8 mouse cellular contexts compared by ENCODE assay signal in genomic region chr12:8301841-8302431, GRCm38 (mm10). TPM values are rescaled to one million over a fixed set of nuclear protein-coding genes. Genes with fewer than 3 reads are reported as not detected.
DNase-seq lines count a peak whose midpoint lies in the region; ATAC-seq lines count a peak whose summit lies in the region.

Gene Gdf7 (minus strand): TSS chr12:8301954.

- DNase-seq in kidney, postnatal 10 days: peak; percentile 52
- no peak for DNase-seq in kidney, adult 11 months
- DNase-seq in embryonic facial prominence, embryonic 11.5 days (ENCODE audit: low spot score): peak; percentile 52
- no peak for DNase-seq in right cerebral cortex, postnatal 14 days
- no peak for DNase-seq in cerebellum, adult 11 months
- no peak for DNase-seq in testis, postnatal 10 days (ENCODE audit: low spot score)

- H3K4me1 ChIP-seq in embryonic facial prominence, embryonic 11.5 days (ENCODE audit: control insufficient read depth, insufficient read depth, low read length): peaks cover 7% of the 10 kb centered on the region
- H3K4me1 ChIP-seq in intestine, embryonic 16.5 days (ENCODE audit: control insufficient read depth, insufficient read depth, low read length): peaks cover 21% of the 10 kb centered on the region
- peaks cover 39% of the 10 kb centered on the region for H3K4me1 ChIP-seq in neural tube, embryonic 13.5 days (replicated peaks)

- H3K9ac ChIP-seq in embryonic facial prominence, embryonic 11.5 days (replicated peaks; ENCODE audit: low read length): peak within 1 kb of the TSS; percentile 50
- peak within 1 kb of the TSS; percentile 8 for H3K9ac ChIP-seq in intestine, embryonic 16.5 days (ENCODE audit: low read depth, low read length)
- peak within 1 kb of the TSS; percentile 59 for H3K9ac ChIP-seq in neural tube, embryonic 13.5 days

- peak within 1 kb of the TSS; percentile 85 for H3K4me2 ChIP-seq in embryonic facial prominence, embryonic 11.5 days (ENCODE audit: low read depth, low read length)
- peak within 1 kb of the TSS; percentile 90 for H3K4me2 ChIP-seq in intestine, embryonic 16.5 days (ENCODE audit: low read depth, low read length)
- H3K4me2 ChIP-seq in neural tube, embryonic 13.5 days: peak within 1 kb of the TSS; percentile 69

- peaks cover 80% of the 10 kb centered on the region for H3K27me3 ChIP-seq in embryonic facial prominence, embryonic 11.5 days (ENCODE audit: control insufficient read depth, insufficient read depth, low read length)
- H3K27me3 ChIP-seq in intestine, embryonic 16.5 days (replicated peaks; ENCODE audit: control insufficient read depth, insufficient read depth, low read length): peaks cover 84% of the 10 kb centered on the region
- H3K27me3 ChIP-seq in neural tube, embryonic 13.5 days: peaks cover 94% of the 10 kb centered on the region

- no peak within 1 kb of the TSS for H3K27ac ChIP-seq in embryonic facial prominence, embryonic 11.5 days (replicated peaks; ENCODE audit: low read depth, low read length)
- H3K27ac ChIP-seq in intestine, embryonic 16.5 days (ENCODE audit: low read length): no peak within 1 kb of the TSS
- no peak within 1 kb of the TSS for H3K27ac ChIP-seq in neural tube, embryonic 13.5 days (replicated peaks)

- peak; percentile 39; the same call in 1 of the 2 replicates for ATAC-seq in embryonic facial prominence, embryonic 11.5 days (replicated peaks; ENCODE audit: insufficient number of reproducible peaks, low FRiP score, low TSS enrichment, low read depth)
- peak; percentile 18 for ATAC-seq in intestine, embryonic 16.5 days
- ATAC-seq in neural tube, embryonic 13.5 days (ENCODE audit: low read depth): peak; percentile 37

- peak within 1 kb of the TSS; percentile 47 for H3K4me3 ChIP-seq in embryonic facial prominence, embryonic 11.5 days (ENCODE audit: low read depth, low read length)
- H3K4me3 ChIP-seq in intestine, embryonic 16.5 days (ENCODE audit: low read length): peak within 1 kb of the TSS; percentile 49
- H3K4me3 ChIP-seq in neural tube, embryonic 13.5 days: peak within 1 kb of the TSS; percentile 43

- no peaks in the 10 kb centered on the region for H3K36me3 ChIP-seq in embryonic facial prominence, embryonic 11.5 days (replicated peaks; ENCODE audit: control insufficient read depth, insufficient read depth, low read depth, low read length)
- no peaks in the 10 kb centered on the region for H3K36me3 ChIP-seq in intestine, embryonic 16.5 days (ENCODE audit: control insufficient read depth, insufficient read depth, low read length)
- no peaks in the 10 kb centered on the region for H3K36me3 ChIP-seq in neural tube, embryonic 13.5 days

- no peaks in the 10 kb centered on the region for H3K9me3 ChIP-seq in embryonic facial prominence, embryonic 11.5 days (replicated peaks; ENCODE audit: control insufficient read depth, low read length)
- H3K9me3 ChIP-seq in intestine, embryonic 16.5 days (ENCODE audit: control insufficient read depth, low read length): no peaks in the 10 kb centered on the region
- no peaks in the 10 kb centered on the region for H3K9me3 ChIP-seq in neural tube, embryonic 13.5 days

- 0% methylated on average over 52 of the region's 53 CpGs for WGBS in embryonic facial prominence, embryonic 11.5 days
- WGBS in intestine, embryonic 16.5 days: under 1% methylated on average over 50 of the region's 53 CpGs
- 2% methylated on average over 36 of the region's 53 CpGs for WGBS in neural tube, embryonic 13.5 days

RNA-seq across cellular contexts. Expression of gene Gdf7, which starts in this region (rescaled TPM):
- 0.49 and 0.72 TPM in 2 replicates for polyA plus RNA-seq in embryonic facial prominence, embryonic 11.5 days (2014; fragmentation: Nextera tagmentation; extraction: Ambion mirVana)
- not detected in 2 replicates for polyA plus RNA-seq in intestine, embryonic 16.5 days (2015; fragmentation: Nextera tagmentation; extraction: Ambion mirVana)
- polyA plus RNA-seq in neural tube, embryonic 13.5 days (2015; fragmentation: Nextera tagmentation; extraction: Ambion mirVana): 0.43 and 0.49 TPM in 2 replicates

Comparison
In these comparisons a context has a peak if more than half of its experiments do, and no peak if none do; other contexts are left out.
1. Peak in DNase-seq, ATAC-seq, H3K4me3 ChIP-seq, H3K9ac ChIP-seq and H3K4me2 ChIP-seq in embryonic facial prominence, embryonic 11.5 days; RNA of the gene not detected or under 1 TPM.
2. Peak in ATAC-seq, H3K4me3 ChIP-seq, H3K9ac ChIP-seq and H3K4me2 ChIP-seq in intestine, embryonic 16.5 days; RNA of the gene not detected or under 1 TPM.
3. Peak in ATAC-seq, H3K4me3 ChIP-seq, H3K9ac ChIP-seq and H3K4me2 ChIP-seq in neural tube, embryonic 13.5 days; RNA of the gene not detected or under 1 TPM.
4. H3K9ac ChIP-seq: peak in every context shown above with its lines; median percentile 59 in neural tube, embryonic 13.5 days; 50 in embryonic facial prominence, embryonic 11.5 days; 8 in intestine, embryonic 16.5 days.